Mouse (Mus musculus) spleen, postnatal 10 days (tissue): ENCODE data around the gene Cysltr2.

ENCODE experiments used
- DNase-seq, 2 experiments: peaks; one replicate each; pipeline ENCODE4 v3.0.0; 2021 to 2022; ENCODE audit warnings: low spot score in 2 of 2

The Cysltr2 gene

DNA sequence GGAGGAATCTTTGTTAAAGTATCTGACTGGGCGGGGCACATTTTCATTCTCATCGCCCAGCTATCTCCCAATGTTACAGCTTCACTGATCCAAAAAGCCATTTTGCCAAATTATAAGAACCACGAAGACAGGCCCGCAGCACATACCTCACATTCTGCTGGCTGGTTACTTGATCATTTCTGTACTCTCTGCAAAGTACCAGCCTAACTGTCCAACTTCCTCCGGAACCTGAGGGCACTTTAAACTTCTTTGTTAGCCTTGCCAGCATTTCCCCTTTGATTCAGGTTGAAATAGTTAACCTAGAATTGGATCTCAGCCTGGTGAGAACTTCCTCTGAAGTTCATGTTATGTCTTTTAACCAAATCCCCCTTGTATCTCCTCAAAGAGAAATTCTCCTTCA is 63.8 kb downstream of the Cysltr2 start:
- DNase-seq, result no peak

GRCm38 (mm10) chr14:72983456-72983855 is 65.5 kb downstream of the Cysltr2 start:
- peak; percentile 28 to 68 for DNase-seq

GRCm38 (mm10) chr14:72982981-72983436 is 65.9 kb downstream of the Cysltr2 start:
- DNase-seq, result no peak

DNA sequence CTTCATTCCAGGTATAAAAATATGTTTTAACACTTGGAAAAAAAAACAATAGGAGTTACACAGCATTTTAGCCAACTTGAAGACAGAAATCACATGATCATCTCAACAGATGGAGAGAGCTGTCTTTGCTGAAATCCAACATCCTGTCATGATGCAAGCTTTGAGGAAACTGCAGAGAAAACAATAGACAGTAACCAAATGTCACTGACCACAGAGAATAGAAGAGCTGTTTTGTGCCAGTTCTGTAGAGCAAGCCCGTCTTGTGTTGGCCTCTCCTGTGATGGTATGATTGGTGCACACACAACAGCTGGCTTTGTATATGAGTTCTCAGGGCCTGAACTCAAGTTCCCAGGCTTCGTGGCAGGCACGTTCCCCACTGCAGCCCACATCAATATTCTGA is 68.2 kb downstream of the Cysltr2 start:
- DNase-seq, result no peak

GRCm38 (mm10) chr14:72980106-72980505 is 68.8 kb downstream of the Cysltr2 start:
- no peak for DNase-seq

- no peak for DNase-seq
Observed at GRCm38 (mm10) chr14:72976111-72976510, 72.8 kb downstream of the Cysltr2 start.
